Mouse (Mus musculus) urinary bladder, postnatal 4 days (tissue): ENCODE measurements around the gene Ap1m2.
"Not testable (repeated sequence)": the region's sequence is repeated elsewhere in the genome, so short reads cannot be mapped to it uniquely, and the experiment has no call there.

Experiments
- DNase-seq, 2 experiments: peaks; one replicate each; pipeline ENCODE4 v3.0.0; 2021 to 2022; ENCODE audit warnings: low spot score in 2 of 2

Gene Ap1m2

GRCm38 (mm10) chr9:21261831-21262230 is 50.3 kb downstream of the Ap1m2 start:
- no peak for DNase-seq

GRCm38 (mm10) chr9:21260491-21261040 is 51.6 kb downstream of the Ap1m2 start:
- no peak for DNase-seq

DNA sequence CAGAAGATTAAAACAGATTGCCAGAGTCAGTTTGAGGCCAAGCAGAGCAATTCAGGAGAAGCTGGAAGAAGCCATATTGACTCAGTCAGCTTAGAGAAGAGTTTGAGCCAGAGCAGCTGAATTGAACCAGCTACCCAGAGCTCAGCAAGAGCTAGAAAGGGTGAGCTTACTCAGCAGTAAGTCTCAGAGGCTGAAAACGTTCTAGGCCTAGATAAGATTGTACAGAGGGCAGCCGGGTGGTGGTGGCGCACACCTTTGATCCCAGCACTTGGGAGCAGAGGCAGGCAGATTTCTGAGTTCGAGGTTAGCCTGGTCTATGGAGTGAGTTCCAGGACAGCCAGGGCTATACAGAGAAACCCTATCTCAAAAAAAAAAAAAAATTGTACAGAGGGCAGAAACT is 55.8 kb downstream of the Ap1m2 start:
- DNase-seq, result not testable (repeated sequence)

DNA sequence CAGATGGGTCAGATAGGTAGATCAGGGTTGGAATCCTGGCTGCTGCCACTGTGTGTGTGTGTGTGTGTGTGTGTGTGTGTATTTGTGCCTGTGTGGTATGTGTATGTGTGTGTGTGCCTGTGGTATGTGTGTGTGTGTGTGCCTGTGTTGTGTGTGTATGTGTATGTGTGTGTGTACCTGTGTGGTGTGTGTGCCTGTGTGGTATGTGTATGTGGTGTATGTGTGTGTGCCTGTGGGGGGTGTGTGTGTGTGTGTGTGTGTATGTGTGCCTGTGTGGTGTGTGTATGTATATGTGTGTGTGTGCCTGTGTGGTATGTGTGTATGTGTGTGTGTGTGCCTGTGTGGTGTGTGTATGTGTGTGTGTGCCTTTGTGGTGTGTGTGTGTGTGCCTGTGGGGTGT is 57.4 kb downstream of the Ap1m2 start:
- no peak for DNase-seq

GRCm38 (mm10) chr9:21251116-21251735 is 60.9 kb downstream of the Ap1m2 start:
- no peak for DNase-seq

GRCm38 (mm10) chr9:21250509-21250908 is 61.6 kb downstream of the Ap1m2 start:
- no peak for DNase-seq

GRCm38 (mm10) chr9:21249629-21250508 is 62.3 kb downstream of the Ap1m2 start:
- DNase-seq, result no peak

DNA sequence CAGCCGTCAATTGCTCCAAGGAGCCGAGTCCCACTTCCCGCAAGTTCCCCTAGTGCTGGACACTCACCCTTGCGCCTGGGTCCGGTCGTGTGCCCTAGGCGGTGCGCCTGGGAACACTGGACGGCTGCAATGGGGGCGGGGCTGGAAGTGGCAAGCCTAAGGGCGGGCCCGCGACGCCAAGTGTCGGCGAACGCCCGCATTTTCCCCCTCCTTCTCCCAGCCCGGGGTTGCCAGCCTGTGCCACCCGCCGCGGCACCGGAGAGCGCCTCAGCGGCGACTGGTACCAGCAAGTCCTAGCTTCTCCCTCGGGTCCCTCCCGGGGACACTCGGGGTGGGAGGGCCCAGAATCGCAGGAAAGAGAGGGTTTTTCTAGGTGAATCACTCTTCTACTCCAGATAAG is 63.8 kb downstream of the Ap1m2 start, which contains the start of gene S1pr5:
TSS of gene S1pr5 (minus strand) at position 118 of the 400 bp plus-strand sequence.
- DNase-seq, result no peak

DNA sequence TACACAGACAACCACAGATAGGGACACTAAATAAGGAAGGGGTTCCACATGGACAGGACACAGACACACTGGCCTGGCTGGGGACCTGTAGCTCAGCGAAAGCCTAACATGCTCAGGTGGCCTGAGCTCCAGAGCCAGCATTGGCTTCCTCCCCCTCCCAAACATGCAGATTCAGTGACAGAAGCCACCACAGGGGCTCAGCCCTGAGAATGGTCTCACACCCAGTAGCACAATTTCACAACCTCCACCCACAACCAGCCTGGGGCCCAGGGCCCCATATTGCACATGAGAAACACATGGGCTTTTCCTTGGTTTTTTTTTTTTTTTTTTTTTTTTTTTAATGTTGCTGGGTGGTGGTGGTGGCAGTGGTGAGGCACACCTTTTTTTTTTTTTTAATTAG is 65.8 kb downstream of the Ap1m2 start:
- no peak for DNase-seq

DNA sequence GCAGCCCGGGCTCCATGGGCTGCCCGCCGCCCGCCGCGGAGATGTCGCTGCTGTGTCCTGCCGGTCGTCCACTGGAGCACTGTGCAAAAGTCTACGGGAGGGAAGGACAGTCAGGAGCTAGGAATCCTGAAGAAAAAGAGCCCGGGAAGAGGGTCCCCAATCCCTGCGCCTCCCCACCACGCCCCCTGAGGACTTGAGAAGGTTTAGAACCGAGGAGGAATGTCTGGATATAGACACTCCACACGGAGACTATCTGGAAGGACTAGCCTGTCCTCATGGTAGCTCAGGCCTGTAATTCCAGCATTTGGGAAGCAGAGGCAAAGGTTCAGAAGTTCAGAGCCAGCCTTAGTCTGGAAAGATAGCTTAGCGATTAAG is 67.0 kb downstream of the Ap1m2 start:
- DNase-seq, result no peak

DNA sequence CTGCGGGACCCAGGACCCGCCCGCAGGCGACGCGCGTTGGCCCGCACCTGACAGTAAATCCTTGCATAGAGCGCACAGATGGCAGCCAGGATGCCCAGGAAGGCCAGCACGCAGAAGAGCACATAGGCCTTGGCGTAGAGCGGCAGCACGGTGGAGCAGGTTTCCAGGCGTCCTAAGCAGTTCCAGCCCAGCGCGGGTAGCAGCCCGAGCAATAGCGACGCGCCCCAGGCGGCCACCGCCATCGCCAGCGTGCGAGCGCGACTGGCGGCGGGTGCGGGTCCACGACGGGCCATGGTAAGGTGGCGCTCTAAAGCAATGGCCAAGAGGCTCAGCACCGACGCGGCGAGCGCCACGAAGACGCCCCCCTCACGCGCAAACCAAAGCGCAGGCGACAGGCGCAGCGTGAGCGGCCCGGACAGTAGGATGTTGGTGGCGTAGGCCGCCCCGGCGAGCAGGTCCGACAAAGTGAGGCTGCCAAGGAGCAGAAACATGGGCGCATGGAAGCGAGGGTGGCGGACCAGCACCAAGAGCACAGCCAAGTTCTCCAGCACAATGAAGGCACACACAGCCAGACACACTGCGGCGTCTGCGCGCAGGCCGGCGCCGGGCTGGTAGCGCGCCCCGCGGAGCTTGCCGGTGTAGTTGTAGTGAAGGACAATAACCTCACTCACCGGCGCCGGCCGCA is 67.6 kb downstream of the Ap1m2 start:
- DNase-seq, result no peak
